Mouse (Mus musculus) thymus, adult 18-20 months (tissue): ENCODE results near the gene Cacng6.
A peak's percentile ranks its signal among the peaks of the same experiment; 100 is the strongest.
"Not testable (repeated sequence)": the region's sequence is repeated elsewhere in the genome, so short reads cannot be mapped to it uniquely, and the experiment has no call there.

Experiments
- DNase-seq, 2 experiments: peaks; one replicate each; pipeline ENCODE4 v3.0.0; 2022; ENCODE audit warnings: mixed read lengths in 2 of 2

Gene Cacng6

DNA sequence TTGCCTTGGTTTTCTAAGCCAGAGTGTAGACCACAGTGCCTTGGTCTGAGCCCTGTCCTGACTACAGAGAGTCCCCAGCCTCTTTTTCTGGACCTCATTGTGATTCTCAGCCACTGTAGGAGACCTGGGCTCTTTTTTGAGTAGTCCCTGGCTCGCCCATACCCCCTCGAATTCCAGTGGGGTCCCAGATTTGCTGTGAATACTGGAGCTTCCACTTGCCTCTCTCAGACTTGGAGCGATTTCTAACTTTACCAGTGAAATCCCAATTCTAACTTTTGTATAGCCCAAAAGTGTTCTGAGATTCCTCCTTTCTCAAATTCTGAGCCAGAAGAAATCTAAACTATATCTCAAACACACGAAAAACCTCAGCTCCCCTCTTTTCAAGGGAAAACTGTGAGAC lies at the start of gene Cacng6:
Gene Cacng6, plus strand, starts transcription at position 301 of the 400 bp plus-strand sequence.
- DNase-seq = no peak

DNA sequence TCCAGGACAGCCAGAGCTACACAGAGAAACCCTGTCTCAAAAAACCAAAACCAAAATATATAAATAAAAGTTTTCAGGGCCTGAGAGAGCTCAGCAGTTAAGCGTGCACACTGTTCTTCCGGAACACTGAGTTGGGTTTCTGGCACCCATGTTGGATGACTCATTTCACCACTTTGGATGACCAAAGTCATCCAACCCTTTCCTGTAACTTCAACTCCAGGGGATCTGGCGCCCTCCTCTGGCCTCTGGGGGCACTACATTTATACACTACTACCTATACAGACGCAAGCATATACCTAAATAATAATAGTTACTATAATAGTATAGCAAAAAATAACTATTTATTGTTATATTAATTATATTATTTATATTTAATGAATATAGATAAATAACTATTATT lies 47.2 kb upstream of the Cacng6 start:
- DNase-seq = no peak

DNA sequence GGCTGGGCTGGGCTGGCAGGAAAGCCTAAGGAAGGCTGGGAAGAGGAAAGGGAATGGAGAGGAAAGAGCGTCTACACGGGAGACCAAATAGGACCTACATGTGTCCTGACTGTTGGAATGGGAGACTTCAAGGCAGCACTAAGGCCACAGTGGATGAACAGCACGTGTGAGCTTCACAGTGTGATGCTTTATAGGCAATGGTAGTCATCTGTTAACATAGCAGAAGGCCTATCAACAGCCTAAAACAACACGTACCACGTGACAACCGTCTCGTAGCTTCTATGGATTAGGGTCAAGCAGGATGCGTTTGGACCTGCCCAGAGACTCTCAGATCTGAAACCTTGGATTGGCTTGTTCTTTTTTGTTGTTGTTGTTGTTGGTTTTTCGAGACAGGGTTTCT lies 41.9 kb upstream of the Cacng6 start:
- DNase-seq = no peak

DNA sequence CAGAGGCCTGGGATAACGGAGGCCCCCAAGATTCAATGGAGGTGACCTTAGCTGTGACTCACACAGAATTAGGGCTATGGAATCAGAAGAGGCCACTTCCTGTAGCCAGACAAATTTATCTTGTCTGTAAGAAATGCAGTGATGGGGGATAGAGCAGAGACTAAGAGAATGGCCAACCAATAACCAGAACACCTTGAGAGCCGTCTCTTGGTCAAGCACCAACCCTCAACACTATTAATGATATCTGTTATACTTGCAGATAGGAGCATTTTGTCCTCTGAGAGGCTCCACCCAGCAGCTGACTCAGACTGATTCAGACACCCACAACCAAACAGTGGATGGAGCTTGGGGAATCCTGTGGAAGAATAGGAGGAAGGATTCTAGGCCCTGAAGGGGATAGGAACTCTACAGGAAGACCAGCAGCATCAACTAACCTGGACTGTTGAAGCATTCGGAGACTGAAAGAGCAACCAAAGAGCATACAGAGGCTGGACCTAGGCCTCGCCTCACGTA lies 39.1 kb upstream of the Cacng6 start:
- DNase-seq = no peak

DNA sequence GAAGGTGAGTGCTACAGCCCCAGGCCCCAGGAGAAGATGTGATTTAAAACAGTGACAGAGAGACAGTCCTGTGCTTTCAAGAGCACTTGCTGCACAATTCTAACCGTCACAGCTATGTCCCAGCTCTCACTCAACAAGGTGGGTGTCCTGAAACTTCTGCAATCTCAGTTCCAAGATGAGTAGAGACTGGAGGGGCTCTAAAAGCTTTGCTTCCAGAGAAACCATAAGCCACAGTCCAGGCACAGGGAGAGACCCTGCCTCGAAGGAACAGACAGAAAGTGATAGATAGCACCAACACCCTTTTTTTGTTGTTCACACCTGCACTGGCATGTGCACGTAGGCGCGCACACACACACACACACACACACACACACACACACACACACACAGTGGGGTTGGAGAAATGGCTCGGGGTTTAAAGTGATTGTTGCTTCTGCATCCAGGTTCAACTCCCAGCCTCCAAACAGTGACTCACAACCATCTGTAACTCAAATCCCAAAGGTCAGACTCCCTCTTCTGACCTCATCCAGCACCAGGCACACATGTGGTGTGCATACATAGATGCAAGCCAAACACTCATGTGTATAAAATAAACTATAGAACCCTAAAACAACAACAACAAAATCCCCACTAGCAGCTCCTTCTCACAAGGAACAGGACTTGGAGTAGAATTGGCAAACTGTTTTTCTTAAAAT lies 37.8 kb upstream of the Cacng6 start:
- no peak for DNase-seq

DNA sequence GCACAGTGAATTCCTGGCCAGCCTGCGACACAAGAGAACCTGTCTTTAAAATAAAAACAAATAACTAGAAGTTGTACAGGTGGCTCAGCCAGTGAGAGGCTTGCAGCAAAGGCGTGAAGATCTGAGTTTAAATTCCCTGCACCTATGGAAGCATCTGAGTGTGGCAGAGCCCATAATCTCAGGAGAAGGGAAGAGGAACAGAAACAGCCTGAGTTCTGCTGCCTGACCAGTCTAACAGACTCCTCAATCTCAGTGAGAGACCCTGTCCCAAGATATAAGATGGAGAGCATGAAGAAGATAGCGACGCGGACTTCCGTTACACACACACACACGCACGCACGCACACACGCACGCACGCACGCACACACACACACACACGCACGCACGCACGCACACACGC lies 36.2 kb upstream of the Cacng6 start:
- no peak for DNase-seq

DNA sequence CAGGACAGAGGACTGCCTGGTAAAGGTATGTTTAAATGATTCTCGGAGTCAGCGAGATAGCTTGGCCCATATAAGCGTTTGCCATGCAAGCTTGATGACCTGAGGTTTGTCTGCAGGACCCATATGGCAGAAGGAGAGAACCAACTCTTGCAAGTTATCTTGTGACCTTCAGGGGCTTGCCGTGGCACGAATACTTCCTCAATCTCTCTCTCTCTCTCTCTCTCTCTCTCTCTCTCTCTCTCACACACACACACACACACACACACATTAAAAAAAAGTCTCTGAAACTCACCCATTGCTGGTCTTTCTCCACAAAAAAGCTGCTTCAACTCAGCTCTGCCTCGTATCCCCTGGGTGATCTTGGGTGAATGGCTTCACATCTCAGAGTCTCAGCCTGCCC lies 35.1 kb upstream of the Cacng6 start:
- no peak for DNase-seq

DNA sequence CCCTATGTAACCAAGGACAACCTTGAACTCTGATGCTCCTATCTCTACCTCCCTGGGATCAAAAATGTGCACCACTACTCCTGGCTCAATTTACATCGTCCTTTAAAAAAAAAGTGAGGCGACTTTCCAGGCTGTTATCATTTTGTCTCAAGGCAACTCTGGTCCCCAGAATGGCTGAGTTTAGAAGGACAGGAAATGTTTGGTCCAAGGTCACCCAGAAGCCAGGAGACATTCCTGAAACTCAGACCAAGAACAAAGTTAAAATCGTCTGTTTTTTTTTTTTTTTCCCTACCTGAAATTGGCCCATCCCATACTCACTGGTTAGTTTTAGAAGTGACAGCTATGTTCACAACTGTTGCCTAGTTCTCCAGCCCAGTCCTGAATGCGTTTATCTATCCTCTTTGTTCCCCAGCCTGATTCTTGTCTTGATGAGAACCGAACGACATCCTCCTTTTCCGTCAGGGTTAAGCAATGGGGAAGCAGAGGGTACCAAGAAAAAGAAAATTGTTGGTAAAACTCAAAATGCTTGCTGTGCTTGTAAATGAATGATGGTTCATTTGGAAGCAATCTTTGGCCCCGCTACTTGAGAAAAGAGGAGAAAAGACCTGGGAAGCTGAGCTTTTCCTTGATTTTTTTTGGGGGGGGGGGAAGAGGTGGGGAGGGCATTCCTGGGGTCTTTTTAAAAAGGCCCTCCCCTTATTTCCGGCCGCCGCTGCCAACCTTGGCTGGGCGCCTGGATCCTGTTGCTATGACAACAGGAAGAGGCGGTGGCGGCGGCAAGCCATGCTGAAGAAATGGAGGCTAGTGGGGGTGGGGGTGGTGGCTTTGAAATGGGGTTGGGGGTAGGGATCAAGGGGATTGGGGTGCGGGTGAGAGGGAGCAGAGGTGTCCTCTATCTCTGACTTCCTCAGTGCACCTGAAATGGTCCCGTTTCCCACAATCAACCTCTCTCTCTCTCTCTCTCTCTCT lies 34.3 kb upstream of the Cacng6 start:
- peak in 1 of 2 experiments; percentile 11 for DNase-seq

DNA sequence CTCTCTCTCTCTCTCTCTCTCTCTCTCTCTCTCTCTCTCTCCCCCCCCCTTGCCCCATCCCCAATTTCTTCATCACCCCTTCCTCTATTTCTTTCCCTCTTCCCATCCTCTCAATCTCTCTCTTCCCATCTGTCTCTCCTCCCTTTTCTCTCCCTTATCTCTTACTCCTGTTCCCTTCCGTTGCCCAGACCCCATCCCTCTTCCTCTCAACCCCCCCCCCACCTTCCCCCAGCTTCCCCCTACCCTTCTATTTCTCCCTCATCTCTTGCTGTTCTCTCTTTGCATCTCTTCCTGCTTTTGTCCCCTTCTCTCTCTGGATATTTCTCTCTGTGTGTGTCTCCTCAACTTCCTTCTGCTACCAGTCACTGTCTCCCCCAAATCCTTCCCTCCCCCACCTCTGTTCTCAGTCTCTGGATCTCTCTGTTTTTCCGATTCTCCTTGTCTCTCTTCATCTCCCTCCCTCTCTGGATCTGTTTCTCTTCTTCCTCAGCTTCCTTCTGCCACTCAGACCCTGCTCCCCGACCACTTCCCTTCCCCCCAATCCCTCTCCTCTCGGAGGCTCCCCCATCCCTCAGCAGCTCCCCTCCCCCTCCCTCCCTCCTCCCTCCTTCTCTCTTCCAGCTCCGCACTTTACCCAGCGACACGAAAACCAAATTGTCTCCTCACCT lies 33.4 kb upstream of the Cacng6 start, which contains the start of gene Cacng8:
Gene Cacng8, plus strand, starts transcription at position 271 of the 668 bp plus-strand sequence.
- no peak for DNase-seq

DNA sequence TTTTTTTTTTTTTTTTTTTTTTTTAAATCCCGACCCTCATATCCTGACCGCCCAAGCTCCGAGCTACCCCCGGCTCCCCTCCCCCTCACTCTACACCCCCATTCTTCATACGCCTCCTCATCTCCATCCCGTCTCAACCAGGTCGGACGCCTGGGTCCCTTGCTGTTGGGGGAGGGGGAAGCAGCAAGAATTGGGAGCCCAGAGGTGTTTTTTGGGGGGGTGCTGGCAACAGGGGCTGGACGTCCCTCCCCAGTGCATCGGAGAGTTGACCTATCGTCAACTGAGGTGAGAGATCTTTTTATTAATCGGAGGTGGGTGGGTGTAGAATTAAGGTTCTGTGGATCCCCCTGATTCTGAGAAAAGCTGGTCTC lies 32.9 kb upstream of the Cacng6 start:
- no peak for DNase-seq

DNA sequence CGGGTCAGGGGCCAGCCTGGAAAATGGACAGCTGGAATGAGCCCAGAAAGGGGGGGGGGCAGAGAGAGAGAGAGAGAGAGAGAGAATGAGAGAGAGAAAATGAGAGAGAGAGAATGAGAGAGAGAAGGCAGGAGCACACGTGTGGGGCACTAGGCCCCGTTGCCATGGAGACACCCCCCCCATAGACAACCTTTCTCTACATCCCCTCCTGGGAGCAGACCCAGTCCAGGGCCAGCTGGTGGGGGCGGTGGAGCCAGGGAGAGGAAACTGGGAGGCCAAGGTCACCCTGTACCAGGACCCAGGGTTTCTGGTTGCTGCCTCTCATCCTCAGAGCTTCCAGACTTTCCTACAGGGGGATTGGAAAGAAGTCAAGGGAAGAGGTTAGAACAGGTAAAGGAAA lies 32.2 kb upstream of the Cacng6 start:
- no peak for DNase-seq

DNA sequence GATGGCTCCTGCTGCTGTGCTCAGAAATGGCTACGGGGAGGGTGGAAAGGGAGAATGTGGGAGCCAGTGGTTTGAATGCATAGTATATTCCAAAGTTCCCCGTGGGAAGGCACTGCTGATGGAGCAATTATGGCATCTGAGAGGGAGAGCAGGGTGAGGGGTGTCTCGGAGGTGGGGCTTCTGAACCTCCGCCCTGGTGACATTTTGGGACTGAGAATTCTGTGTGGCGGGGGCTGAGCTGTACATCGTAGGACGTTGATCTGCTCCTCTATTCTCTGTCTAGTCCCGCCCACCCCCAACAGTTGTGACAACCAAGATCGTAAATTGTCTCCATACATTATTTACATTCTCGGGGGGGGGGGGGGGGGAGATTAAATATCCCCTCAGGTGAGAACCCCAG lies 26.6 kb upstream of the Cacng6 start:
- DNase-seq = no peak

DNA sequence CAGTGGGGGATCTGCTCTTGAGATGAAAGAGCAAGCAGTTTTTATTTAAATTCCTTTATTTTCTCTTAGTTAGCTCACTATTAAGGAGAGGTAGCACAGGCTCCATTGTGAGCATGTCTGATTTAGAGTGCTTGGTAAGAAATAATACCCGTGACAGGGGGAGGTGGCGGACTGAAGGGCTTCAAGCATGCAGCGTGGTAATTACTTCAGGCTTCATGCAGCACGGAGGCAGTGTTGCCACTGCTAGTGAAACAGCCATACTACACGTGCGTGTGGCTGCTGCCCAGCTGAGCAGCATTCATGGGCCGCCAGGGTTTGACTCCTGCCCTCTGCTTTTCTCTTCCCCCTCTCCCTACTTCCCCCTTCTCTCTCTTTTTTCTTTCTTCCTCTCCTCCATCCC lies 26.2 kb upstream of the Cacng6 start:
- no peak for DNase-seq

DNA sequence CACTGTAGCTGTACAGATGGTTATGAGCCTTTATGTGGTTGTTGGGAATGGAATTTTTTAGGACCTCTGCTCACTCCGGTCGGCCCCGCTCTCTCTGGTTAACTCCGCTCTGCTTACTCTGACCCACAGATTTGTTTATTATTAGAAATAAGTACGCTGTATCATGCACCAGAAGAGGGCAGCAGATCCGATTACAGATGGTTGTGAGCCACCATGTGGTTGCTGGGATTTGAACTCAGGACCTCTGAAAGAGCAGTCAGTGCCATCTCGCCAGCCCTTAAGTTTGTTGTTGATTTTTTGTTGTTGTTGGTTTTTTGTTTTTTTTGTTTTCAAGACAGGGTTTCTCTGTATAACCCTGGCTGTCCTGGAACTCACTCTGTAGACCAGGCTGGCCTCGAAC lies 25.6 kb upstream of the Cacng6 start:
- DNase-seq = not testable (repeated sequence)

DNA sequence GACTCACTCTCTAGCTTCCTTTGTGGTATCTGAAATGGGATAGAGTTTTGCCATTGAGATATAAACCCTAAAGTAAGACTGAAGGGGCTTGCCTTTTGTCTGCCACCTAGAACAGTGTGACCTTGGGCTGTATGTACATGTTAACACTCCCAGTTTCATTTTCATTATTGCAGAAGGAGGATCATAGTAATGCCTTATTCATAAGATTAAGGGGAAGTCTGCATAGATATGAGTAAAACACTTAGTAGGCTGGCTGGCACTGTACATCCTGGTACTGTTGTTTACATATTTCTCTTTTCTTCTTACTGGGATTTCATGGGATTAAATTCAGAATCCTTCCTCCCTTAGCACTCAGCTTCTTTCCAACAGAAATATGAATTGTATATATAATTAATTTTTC lies 24.1 kb upstream of the Cacng6 start:
- no peak for DNase-seq

DNA sequence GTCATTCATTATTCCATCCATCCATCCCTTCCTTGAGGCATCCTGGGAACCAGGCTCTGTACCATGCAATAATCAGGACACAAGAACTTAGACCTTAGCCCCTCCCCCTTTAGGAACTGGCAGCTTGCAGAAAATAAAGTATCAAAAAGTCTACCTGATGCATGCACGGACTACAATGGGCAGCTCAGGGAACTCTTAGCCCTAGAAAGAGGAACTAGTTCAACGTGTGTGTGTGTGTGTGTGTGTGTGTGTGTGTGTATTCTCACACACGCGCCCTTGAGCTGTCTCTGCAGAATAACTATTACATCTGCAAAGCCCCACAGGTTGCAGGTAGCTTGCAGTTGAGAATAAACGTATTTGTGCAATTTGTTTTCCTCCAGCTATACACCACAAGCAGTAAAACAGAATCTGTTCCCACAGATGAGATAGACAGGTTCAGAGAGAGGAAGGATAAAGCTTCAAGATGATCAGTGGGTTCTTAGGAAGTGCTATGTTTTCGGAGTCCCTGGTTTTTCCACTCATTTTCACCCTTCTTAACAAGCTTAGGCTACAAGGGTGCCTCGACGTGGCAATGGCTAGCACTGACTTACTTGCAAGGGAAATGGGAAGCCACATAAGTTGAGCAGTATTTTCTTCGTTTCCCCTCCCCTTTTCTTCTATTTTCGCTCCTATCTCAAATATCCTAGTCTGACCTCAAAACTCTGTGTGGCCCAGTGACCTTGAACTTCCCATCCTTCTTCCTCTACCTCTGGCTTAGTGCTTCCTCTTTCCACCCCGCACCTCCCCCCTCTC lies 14.1 kb upstream of the Cacng6 start:
- DNase-seq = no peak

DNA sequence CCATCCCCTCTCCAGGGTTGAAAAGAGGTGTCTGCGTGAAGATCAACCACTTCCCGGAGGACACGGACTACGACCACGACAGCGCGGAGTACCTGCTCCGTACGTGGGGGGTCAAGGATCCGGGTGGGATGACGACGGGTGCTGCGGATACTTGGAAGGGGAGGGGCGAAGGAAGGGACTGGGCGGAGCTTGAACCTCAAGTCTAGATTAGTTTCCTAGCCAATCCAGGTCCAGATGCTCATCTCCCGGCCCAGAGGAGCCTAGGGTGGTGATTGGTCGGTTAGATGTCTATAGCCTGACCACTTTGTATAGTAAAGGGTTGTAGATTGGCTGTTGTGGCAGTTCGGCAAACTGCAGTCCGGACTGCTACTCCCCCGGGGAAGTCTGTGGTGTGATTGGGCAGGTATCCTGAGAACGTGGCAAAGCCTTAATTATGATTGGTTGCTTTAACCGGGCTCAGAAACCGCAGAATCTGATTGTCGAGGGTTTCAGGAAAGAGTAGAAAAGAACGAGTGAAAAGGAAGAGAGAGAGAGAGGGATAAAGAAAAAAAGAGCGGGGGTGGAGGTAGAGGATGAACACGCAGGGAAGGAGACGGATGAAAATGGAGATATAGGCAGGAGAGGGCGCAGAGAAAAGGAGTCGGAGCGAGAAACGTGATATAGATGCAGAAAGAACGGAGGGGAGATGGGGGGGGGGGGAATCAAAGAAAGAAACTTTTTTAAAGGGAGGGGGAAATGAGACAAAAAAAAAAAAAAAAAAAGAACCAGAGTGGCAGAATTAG lies 12.6 kb upstream of the Cacng6 start:
- no peak for DNase-seq

DNA sequence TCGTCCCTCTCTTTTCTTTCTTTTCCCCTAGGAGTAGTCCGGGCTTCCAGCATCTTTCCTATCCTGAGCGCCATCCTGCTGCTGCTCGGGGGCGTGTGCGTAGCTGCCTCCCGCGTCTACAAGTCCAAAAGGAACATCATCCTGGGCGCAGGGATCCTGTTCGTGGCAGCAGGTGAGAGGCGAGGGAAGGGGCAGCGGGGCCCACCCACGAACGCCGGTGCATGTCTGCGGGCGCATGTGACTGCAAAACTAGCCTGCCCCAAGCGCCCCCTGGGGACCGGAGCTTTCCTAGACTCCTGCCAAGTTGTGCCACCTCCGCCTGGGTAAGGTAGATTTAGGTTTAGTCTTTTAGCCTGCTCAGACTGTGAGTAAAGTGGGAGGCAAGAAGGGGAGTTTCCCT lies 12.0 kb upstream of the Cacng6 start:
- DNase-seq = no peak

DNA sequence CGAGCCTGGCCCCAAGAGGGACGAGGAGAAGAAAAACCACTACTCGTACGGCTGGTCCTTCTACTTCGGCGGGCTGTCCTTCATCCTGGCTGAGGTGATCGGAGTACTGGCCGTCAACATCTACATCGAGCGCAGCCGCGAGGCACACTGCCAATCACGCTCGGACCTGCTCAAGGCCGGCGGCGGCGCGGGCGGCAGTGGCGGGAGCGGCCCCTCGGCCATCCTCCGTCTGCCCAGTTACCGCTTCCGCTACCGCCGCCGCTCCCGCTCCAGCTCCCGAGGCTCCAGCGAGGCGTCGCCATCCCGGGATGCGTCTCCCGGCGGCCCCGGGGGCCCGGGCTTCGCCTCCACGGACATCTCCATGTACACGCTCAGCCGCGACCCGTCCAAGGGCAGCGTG lies 9.1 kb upstream of the Cacng6 start:
- DNase-seq = no peak

DNA sequence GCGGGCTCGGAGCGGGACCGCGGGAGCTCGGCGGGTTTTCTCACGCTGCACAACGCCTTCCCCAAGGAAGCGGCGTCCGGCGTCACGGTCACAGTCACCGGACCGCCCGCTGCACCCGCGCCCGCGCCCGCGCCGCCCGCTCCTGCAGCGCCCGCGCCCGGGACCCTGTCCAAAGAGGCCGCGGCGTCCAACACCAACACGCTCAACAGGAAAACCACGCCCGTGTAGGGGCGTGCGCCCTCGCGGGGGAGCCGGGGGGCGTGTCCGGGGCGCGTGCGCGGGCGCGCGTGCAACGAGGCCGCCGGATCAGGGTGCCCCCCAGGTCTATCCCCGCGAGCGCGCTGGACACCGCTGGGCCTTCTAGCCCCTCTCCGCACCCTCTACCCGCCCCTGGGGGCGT lies 8.6 kb upstream of the Cacng6 start:
- DNase-seq = peak; percentile 37 to 41

DNA sequence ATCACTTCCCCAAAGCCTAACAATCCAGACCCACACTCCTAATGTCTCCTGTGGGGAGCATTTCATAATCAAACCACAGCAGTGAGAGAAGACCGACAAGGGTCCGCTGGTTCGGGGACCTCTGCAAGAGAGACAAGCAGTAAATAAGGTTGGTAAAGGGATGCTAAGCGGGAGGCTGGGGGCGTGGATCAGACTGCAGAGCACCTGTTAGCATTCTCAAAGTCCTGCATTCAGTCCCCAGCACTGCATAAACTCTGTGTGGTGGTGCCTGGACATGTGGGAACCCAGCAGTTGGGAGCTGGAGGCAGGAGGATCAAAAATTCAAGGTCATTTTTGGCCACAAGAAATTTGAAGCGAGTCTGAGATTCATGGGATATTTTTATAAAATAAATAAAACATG lies 4.1 kb upstream of the Cacng6 start:
- peak in 1 of 2 experiments; percentile 31 for DNase-seq

DNA sequence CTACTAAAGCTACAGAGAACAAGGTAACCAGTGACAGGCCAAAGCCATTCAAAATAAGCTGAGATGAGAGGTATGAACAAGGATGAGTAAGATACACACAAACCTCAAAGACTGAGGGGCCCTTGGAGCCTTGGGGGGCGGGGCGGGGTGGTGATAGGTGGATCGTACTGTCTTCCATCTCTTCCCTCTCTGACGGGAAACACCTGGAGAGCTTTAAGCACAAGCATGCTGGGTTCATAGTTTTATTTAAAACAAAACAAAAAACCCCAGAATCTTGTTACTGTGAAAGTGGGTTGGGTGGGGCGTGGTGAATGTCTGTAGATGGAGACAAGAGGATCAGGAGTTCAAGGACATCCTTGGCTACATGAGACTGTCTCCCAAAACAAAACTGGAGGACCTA lies 3.5 kb upstream of the Cacng6 start:
- DNase-seq = peak; percentile 45 to 69
